Mouse (Mus musculus) frontal cortex, adult (tissue): ENCODE measurements at regions not wholly inside any gene's neighbourhood (a gene's known extent, or its start where the extent isn't known, plus 50 kb on each side); places are given as distances from the start of the nearest gene placed in this dataset.

Source experiments
- ATAC-seq: cut with Nextera tagmentation; 2 replicates; pipeline ENCODE4 v1.9.2; 2017; ENCODE audit warnings: mild to moderate bottlenecking, moderate library complexity, mixed read lengths; ENCODE audit not compliant: low TSS enrichment

- no peak for ATAC-seq
Observed at GRCm38 (mm10) chr2:21129621-21130020, 75.5 kb downstream of the Enkur start.

DNA sequence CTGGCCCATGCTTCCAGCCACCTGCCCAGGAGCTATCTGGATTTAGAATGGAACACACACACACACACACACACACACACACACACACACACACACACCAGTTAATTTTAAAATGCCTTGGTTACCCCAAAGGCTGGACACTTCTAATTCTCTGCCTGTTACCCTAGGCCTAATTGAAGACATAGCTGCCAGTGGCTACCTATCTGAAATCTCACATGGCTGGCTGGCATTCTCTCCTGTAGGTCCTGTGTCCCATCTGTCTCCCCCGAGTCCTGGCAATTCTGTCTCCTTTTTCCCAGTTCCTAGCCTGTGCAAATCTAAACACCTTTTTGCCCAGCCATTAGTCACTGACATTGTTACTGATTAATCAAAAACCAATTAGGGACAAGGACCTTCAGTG, 78.6 kb downstream of the Enkur start:
- no peak for ATAC-seq

DNA sequence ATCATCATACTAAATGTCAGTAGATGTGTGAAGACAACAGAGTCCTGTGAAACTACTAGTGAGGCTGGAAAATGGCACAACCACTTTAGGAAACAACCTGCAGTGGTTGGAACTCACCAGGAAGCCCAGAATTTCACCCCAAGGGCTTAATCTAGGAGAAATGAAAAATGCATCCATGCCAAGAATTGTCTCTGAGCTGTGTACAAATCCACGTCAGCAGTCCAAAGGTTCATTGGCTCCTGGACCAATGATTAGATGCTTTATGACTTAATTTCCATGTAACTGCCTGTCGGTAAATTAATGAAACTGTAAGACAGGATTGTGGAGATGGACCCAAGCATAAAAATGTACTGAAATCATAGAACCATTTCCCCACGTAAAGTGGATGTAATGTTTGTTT, 82.7 kb downstream of the Enkur start:
- ATAC-seq: no peak

DNA sequence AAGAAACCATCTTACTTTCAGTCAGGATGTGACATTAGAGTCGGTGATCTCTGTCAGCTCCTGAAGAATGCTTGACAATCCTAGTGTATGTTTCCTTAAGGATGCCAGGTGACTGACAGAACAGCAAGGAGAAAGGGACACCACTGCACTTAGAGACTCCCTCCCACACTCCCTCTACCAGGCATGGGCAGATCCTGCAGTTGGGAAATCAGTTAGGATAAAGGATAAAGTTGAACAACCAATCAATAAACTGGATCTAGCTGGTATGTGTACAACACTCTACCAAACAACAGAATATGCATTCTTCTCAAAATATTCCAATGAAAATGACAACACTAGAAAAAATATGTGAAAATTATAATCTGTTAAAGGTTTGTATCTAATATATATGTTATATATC, 83.5 kb downstream of the Enkur start:
- ATAC-seq: no peak

DNA sequence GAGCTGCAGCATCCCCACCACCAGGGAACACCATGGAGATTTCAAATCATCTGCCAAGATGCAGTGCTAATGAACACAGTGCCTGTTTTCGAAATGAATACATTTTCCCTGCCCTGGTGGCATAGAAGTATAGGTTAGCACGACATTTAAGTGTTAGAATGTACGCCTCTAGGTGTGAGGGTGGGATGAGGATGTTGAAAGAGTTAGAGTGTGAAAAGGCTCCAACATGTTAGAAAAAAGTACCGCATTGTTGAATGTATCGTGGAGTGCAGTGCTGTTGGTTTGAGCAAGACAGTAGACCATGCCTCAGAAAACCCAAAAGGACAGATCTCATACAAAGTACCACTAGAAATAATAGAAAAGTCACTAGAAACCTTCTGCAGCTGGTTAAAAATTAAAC, 88.3 kb downstream of the Enkur start:
- peak; percentile 59 for ATAC-seq

GRCm38 (mm10) chr2:21111527-21111926, 93.6 kb downstream of the Enkur start:
- no peak for ATAC-seq

- ATAC-seq: peak; percentile 15; the same call in 1 of the 2 replicates
Observed at GRCm38 (mm10) chr2:21100248-21100808, 104.8 kb downstream of the Enkur start.

DNA sequence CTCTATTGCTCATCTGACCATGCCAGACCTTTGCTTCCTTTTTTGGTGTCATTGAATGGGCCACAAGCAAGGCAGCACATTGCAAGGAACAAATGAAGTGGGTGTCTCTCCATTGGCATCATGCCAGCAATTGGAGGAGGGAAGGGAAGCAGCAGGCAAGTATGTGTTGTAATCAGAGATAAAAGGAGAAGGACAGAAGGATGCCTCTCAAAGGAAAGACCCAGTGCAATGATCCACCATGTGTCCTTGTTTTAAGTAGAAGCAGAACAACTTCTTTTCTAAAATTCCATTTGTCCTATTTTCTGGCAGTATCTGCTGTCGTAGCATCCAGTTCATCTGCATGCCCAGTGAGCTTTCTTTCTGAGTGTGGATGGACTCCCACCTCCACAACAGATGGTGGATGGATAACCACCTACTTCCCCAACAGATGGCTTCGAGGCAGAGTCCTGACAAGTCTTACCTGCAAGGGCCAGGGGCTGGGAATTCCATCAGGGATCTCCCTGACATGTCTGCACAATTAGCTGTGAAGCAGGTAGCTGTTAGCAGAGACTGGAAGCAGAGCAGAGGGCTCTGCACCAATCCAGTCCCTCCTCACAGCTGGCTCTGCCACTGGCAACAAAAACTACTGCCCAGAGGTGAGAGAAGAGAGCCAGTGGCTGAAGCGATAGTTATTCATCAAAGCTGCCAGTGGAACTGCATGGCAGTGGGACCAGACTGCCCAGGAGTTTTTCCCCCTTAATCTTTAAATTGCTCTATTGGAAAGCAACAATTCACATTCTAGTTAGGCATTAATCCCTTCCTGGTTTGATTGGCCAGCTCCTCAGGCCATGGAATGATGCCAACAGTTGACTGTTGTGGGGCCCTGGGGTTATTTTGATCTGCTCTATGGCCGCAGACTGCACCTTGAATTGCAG, 113.8 kb downstream of the Enkur start:
- peak; percentile 86 for ATAC-seq

DNA sequence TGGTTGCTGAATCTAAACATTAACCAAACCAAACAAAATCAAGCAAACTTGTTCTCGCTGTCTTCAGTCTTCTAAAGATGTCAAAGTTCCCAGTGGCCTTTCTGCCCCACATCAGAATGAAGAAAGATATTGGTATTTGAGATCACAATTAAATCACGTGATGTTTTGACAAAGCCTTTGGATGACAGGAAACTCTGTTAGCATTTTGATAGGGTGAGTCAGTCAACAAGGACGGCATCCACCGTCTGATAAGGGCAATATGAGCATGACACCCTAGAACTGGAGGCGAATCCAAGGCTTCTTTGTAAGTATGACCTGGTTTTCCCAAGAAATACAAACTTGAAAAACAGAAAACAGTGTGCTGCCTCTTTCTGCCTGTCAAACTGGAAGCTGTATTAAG, 116.8 kb upstream of the Arhgap21 start:
- ATAC-seq: no peak

DNA sequence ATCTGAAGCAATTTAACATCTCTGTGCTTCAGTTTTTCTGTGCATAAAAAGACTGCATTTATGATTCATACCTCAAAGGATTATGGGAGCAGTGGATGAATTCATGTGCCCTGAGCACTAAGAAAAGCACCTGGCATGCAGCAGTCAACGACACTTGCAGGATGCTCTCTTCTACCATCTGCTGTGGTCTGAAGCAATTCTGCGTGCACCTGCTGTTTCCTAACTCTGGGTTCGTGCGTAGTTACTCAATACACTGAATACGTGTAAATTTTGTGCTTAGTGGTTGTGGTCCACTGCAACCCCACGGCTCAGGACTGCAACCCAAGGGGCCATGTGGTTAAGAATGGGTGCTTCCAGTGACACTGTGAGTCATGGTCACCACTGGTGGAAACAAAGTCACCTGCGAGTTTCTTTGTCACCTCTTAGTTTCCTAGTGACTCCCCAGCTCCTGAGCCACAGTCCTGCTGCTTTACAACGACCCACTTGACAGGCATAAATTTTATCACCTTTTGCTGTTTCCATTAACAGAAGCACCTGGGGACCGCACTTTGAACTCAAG, 98.7 kb upstream of the Arhgap21 start:
- 0 out of 2 replicates have a peak, but pooled peaks have one; percentile 50 for ATAC-seq

- ATAC-seq: peak; percentile 60
Observed at GRCm38 (mm10) chr2:21060347-21060650, 91.6 kb upstream of the Arhgap21 start.

DNA sequence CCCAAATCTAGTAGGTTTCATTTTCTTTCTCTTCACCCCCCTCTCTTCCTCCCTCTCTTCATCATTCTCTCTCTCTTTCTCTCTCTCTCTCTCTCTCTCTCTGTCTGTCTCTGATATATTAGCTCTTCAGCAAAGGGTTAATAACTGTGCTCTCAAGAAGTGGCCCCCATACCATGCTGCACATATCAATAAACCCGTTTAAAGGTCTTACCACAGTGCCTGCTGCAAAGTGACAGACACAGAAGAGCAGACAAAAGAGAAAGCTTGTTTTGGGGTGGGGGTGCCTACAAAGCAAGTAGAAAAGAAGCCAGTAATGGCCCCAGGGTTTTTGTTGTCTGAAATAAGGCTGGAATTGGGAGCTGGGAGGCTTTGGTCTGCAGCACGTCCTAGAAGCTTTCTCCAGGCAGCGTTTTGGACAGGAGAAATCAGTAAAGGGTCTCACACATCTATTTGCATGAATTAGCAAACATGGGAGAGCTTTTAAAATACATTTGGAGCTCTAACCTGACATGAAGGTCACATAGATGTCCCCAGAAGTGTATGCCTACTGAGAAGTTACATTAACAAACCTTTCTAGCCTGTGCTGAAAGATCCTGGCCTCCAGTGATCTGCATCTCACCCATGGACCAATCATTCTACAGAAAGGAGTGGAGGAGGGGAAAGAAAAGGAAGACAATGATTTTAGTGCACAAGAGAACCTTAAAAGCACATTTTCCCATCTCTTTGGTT, 91.1 kb upstream of the Arhgap21 start:
- ATAC-seq: no peak

DNA sequence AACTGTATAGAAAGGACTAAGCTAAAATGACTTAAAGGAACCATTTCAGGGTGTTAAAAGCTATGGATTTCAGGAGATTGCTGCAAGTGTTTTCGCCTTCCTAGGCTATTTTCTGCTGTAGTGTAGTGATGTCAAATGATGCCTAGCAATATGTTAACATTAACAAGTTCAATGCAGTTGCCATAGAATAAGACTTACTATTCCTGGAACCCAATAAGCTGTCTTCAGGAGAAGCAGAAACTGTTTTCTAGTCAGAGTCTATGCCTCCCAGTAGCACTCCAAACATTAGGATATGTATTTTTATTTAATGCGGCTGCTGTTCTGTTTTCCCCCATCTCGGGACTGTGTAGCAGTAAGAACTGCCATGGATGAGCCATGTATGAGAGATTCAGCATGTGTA, 90.3 kb upstream of the Arhgap21 start:
- ATAC-seq: peak; percentile 51

DNA sequence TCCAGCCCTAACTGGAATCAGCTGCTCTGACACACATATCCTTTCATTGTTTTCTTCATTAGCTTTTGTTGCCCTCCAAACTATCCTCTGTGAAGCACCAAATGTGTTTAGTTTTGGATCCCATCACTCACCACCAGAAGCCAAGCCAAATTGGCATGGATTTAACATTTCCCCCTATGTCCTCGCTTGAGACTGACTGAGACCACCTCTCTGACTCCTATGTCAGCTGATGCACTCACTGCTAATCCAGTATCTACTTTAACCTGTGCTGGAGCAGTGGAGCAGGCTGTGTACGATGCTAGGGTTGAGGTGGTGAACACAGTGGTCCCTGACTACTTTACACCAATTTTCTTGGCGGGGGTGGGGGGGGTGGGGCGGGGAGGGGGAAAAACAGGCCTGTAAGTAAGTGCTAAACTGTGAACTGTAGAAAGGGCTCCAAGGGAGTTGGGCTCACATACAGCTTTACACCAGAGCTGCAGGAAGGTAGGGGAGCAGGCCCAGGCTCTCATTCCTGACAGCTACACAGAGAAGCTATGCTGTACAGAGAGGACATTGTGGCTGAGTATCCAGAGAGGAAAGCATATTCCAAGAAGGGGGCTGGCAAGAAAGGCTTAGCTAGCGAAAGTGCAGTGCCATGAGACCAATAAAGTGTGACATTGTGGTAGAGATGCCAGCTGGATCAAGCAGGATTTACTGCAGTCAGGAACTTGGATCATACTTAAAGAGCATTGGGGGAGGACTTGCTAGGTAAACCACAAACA, 87.9 kb upstream of the Arhgap21 start:
- no peak for ATAC-seq

DNA sequence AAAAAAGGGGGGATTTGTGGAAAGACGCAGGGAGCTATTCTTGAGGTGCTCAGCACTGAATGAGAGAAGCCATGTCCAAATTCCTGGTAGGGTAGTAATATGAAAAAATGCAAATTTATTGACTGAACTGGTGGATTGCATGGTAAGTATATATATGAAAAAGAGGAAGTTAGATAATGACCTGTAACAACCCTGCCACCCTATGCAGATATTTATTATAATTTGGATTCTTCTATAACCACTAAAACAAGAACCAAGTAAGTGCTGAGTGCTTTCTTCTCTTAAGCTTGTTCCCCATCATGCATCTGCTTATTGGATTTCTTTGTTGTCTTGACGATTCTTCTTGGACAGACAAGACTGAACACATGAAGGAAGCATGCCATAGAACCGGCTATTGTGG, 86.7 kb upstream of the Arhgap21 start:
- no peak for ATAC-seq

DNA sequence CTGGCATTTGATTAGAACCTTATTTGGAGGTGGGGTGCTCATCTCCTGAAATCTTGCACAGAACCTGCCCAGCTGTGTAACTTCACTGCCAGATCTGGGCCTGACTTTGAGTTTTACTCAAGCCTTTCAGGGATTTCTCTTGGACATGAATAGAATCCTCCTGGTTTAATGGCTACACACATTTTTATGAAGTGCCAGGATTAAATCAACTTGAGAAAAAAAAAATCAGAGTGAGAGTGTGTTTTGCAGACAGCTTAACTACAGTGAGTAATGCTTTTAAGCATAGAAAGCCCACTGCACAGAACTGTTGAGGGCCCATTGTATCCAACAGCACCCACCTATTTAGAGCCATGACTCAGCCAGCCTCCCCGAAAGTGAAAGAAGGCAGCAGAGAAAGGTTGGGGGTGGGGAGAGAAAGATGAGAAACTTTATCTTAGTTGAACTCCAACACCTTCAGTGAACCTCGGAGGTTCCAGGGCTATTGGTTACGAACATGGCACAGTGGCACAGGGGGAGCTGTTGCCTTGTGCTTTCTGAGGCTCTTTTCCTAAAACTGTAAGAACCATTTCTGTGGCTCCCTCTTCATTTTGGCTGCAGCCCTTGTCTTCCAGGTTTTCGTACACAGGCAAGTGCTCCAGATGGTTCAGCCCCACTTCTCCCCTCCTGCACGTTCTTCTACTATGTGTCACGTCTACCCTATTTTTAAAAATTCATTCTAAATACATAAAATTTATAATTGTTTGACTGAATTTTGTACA, 85.8 kb upstream of the Arhgap21 start:
- peak; percentile 74 for ATAC-seq

- peak; percentile 82 for ATAC-seq
Observed at GRCm38 (mm10) chr2:21053596-21053995, 84.9 kb upstream of the Arhgap21 start.

GRCm38 (mm10) chr2:21048996-21049395, 80.3 kb upstream of the Arhgap21 start:
- no peak for ATAC-seq

- peak; percentile 52 for ATAC-seq
Observed at GRCm38 (mm10) chr2:21048226-21048625, 79.5 kb upstream of the Arhgap21 start.

DNA sequence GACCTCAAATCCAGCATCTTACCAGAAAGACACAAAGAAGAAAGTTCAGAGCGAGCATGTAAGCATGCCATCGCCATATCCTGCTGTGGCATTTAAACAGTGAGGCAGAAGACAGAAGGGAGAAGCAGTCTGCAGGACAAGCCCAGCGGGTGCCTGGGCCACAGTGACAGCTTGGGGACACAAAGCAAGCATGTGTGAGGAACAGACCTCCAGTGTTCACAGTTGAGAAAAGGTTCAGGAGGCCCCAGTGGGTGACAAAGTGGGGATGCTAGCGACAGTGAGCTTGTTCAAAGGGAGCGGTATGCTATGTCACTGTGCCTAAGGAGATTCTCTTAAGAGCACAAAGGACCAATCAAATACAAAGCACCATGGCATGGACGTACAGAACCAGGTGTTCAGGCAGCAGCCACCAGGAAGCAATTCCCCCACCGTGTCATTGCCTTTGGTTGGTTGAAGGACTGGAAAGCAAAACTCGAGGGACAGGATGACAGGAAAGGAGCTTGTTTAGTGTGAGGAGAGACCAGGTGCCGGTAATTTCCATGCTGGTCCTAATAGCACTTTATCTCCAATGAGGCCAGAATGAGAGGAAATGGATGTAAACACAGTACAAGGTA, 77.9 kb upstream of the Arhgap21 start:
- no peak for ATAC-seq

DNA sequence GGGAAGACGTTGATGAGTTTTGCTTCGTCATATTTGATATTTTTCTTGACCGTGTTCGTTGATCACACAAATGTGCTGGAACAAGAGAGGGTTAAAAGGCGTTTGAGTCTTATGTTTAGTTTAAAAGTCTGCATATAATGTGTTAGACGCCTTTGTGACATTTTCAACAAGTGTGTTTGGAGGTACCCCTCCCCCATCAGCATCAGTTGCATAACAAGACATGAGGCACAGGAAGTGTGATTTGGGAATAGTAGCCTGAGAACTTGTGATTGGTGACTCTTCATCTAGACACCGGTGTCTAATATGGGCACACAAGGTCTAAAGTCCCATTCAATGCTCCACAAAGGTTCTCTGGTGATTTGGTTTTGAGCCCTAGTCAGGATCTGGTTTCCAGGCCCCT, 76.1 kb upstream of the Arhgap21 start:
- ATAC-seq: no peak
